Mouse (Mus musculus): Measurements from ENCODE around the gene Rad23a. TPM values are rescaled to one million over a fixed set of nuclear protein-coding genes. Genes with fewer than 3 reads are reported as not detected.

Gene Rad23a
- polyA plus RNA-seq, 1 experiment, result 338 TPM

DNA sequence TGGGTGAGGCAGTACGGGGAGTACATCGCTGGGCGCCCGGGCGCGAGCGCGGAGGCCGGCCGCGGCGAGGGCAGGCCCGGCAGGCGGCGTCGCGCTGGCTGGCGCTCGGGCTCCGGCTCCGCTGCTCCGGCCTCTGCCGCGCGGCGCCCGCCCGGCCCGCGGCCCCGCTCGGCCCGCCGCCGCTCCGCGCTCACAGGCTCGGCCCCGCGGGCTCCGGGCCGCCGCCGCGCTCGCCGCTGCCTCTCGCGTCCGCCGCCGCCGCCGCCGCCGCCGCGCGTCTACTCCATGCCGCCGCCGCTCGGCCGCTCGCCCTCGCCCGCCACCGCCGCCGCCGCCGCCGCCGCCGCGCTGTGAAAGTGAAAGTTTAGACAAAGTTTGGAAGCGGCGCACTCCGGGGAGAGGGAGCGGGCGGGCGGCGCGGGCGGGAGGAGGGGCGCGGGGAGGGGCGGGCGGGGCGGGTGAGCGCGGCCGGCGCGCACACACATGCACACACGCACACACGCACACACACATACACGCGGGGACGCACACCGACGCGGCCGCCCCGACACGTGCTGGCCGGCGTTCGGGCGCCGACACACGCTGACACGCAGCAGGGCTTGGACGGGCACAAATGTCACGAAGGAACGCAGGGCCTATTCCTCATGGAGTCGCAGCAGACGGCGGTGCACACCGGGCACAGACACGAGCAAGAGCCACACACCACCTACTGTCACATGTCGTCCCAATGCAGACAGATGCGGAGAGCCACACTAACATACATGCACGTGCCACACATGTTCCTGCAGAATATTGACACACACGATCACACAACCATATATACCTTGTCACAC, 40.2 kb downstream of the Rad23a start, which contains the start of gene Nfix:
Gene Nfix (minus strand): TSS at position 346 of the 833 bp plus-strand sequence.
- no peaks in the 10 kb centered on the region for H3K9me3 ChIP-seq
- H3K27me3 ChIP-seq (replicated peaks), result peaks cover 84% of the 10 kb centered on the region
- H3K4me3 ChIP-seq (replicated peaks), result peak within 1 kb of the TSS; percentile 97
- TF ChIP-seq FLI1 (IDR thresholded peaks at IDR 0.05; ENCODE audit: low read length) (no peak), GATA1 (IDR thresholded peaks at IDR 0.05; ENCODE audit: borderline replicate concordance, low read length) (no peak)
- peaks cover 39% of the 10 kb centered on the region for H3K4me1 ChIP-seq
- peaks cover 8% of the 10 kb centered on the region for H3K36me3 ChIP-seq (replicated peaks; ENCODE audit: low read length)

DNA sequence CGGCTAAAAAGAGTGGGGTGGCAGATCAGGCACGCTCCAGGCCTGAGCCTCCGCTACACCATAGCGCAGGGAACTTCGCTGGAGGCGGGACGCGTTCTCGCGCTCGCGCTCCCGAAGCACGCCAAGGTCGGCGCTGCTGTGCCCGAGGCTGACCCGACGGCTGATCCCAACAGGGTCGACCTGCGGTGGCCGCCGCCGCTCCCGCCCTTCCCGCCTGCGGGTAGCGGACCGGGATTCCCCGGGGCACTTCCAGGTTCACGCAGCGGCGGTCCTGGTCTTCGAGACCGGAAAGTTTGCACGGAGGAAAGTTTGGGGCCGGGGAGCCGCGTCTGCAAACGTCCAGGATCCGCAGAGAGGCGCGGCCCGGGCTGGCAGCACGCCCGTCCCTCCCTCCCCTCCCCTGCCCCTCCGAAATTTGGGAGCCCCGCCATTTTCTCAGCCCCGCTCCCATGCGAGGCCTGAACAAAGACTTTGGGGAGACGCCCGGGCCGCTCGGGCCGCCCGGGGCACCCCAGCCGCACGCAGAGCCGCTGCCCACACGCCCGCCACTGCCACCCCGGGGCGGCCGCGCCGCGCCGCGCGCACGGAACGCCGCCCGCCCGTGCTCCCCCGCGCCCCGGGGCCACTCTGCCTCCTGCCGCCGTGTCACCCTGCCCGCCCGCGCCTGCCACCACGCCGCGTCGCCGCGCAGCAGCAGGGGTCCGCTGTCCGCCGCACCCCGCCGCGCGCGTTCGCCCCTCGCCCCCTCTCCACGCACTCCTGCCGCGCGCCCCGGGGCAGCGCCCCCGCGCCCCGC, 41.1 kb downstream of the Rad23a start:
- TF ChIP-seq GATA1 (IDR thresholded peaks at IDR 0.05; ENCODE audit: borderline replicate concordance, low read length), result no peak
- no peak for TF ChIP-seq FLI1 (IDR thresholded peaks at IDR 0.05; ENCODE audit: low read length)
- peaks cover 8% of the 10 kb centered on the region for H3K36me3 ChIP-seq (replicated peaks; ENCODE audit: low read length)
- peaks cover 83% of the 10 kb centered on the region for H3K27me3 ChIP-seq (replicated peaks)
- peak overlapping the region; percentile 97 for H3K4me3 ChIP-seq (replicated peaks)
- H3K4me1 ChIP-seq, result peaks cover 45% of the 10 kb centered on the region
- H3K9me3 ChIP-seq, result no peaks in the 10 kb centered on the region

DNA sequence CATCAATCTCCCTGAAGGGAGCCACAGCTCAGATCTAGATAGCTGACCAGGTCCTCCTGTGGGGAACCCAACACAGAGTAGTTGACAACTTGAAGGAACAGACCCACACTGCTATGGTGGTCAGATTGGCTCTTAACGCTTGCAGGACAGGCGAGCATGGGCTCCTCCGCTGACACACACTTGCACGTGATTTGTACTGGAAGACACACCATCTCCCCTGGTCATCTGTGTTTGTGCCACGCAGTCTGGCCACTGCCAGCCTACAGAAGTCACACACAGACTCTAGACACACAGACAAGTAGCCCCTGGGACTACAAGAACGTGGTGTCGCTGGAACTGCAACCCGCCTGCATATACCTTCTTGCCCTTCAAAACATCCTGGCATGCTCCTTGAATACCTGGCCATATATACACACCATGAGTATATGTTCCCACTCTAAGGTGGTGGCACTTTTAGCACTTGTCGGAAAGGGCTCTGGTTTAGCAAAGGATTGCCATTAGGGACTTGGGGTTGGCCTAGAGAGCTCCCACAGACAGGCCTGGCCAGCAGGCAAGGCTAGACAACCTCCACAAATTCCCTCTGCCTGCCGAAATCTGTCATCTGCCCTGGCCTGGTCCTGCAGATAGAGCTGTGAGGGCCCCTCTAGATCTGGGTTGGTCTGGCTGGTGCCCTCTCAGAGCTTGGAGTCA, 41.9 kb downstream of the Rad23a start:
- TF ChIP-seq FLI1 (IDR thresholded peaks at IDR 0.05; ENCODE audit: low read length), result no peak
- TF ChIP-seq GATA1 (IDR thresholded peaks at IDR 0.05; ENCODE audit: borderline replicate concordance, low read length), result no peak
- Histone ChIP-seq H3K9me3 (no peaks in the 10 kb centered on the region), H3K27me3 (replicated peaks) (peaks cover 82% of the 10 kb centered on the region)

DNA sequence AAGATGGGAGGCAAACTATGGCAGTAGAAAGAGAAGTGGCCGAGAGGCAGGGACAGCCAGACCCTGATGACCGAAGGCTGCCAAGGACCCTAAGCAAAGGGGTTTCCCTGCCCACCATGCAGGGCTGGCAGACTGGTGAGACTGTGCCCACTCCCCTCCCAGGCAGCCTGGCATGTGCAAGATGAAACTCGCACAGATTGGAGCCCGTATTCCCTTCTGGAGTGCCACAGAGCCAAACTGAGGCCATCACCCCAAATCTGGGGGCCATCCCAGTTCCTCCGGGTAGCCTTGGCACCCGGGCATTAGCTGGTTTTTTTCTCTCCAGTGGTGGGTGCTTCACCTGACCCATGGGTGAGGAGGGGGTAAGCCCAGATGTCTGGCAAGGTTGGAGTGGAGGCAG, 42.5 kb downstream of the Rad23a start:
- H3K4me3 ChIP-seq (replicated peaks), result no peak overlapping the region
- H3K4me1 ChIP-seq, result peaks cover 54% of the 10 kb centered on the region
- H3K27me3 ChIP-seq (replicated peaks), result peaks cover 81% of the 10 kb centered on the region
- peaks cover 8% of the 10 kb centered on the region for H3K36me3 ChIP-seq (replicated peaks; ENCODE audit: low read length)
- no peaks in the 10 kb centered on the region for H3K9me3 ChIP-seq
- TF ChIP-seq GATA1 (IDR thresholded peaks at IDR 0.05; ENCODE audit: borderline replicate concordance, low read length) (no peak), FLI1 (IDR thresholded peaks at IDR 0.05; ENCODE audit: low read length) (no peak)

More for the DNA sequence above, 41.9 kb downstream of the Rad23a start:
- peaks cover 50% of the 10 kb centered on the region for H3K4me1 ChIP-seq
- H3K36me3 ChIP-seq (replicated peaks; ENCODE audit: low read length), result peaks cover 8% of the 10 kb centered on the region
- H3K4me3 ChIP-seq (replicated peaks), result peak overlapping the region; percentile 97

DNA sequence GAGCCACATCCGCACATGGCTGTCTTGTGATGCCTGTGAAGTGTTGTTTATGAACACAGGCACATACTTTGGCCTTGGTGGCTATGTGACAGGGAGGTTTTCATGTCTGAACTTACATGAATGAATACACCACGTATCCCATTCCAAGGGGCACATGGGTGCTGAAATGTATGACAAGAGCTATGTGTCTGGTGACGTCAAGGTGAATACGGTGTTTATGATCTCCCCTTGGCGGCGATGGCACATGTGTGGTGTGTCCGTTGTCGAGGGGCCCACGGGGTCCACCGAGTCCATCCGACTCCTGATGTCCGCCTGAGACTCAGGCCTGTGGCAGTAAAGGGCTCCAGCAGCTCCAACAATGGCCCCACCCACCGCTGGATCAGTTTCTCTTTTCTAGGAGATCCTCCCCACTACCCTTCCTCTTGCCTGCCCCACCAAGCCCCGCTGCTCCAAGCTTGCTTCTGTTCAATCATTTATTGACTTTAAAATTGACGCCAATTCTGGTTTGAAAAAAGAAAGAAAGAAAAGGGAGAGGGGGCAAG, 43.1 kb downstream of the Rad23a start:
- no peak for TF ChIP-seq GATA1 (IDR thresholded peaks at IDR 0.05; ENCODE audit: borderline replicate concordance, low read length)
- no peak for TF ChIP-seq FLI1 (IDR thresholded peaks at IDR 0.05; ENCODE audit: low read length)
- Histone ChIP-seq H3K9me3 (no peaks in the 10 kb centered on the region), H3K4me1 (peaks cover 59% of the 10 kb centered on the region), H3K4me3 (replicated peaks) (no peak overlapping the region), H3K27me3 (replicated peaks) (peaks cover 80% of the 10 kb centered on the region), H3K36me3 (replicated peaks; ENCODE audit: low read length) (peaks cover 8% of the 10 kb centered on the region)

DNA sequence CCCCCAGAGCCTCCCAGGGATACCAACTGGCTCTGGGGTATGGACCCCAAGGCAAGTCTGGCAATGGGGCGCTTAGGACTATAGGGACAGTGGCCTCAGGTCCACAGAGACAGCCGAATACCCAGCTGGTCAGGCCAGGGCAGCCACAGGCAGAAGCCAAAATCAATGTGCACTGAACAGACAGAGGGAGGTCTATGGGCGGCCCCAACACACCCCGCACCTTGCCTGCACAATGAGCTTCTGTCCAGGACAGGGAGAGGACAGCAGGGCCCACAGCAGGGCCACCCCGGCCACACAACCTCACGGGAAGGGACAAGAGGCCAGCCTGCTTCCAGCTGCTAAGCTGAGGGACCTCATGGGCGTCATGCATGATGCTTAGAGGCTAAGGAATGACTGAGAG, 46.0 kb downstream of the Rad23a start:
- no peak overlapping the region for H3K4me3 ChIP-seq (replicated peaks)
- no peak for TF ChIP-seq GATA1 (IDR thresholded peaks at IDR 0.05; ENCODE audit: borderline replicate concordance, low read length)
- TF ChIP-seq FLI1 (IDR thresholded peaks at IDR 0.05; ENCODE audit: low read length), result no peak
- peaks cover 72% of the 10 kb centered on the region for H3K27me3 ChIP-seq (replicated peaks)
- H3K4me1 ChIP-seq, result peaks cover 62% of the 10 kb centered on the region
- peaks cover 8% of the 10 kb centered on the region for H3K36me3 ChIP-seq (replicated peaks; ENCODE audit: low read length)
- H3K9me3 ChIP-seq, result no peaks in the 10 kb centered on the region

DNA sequence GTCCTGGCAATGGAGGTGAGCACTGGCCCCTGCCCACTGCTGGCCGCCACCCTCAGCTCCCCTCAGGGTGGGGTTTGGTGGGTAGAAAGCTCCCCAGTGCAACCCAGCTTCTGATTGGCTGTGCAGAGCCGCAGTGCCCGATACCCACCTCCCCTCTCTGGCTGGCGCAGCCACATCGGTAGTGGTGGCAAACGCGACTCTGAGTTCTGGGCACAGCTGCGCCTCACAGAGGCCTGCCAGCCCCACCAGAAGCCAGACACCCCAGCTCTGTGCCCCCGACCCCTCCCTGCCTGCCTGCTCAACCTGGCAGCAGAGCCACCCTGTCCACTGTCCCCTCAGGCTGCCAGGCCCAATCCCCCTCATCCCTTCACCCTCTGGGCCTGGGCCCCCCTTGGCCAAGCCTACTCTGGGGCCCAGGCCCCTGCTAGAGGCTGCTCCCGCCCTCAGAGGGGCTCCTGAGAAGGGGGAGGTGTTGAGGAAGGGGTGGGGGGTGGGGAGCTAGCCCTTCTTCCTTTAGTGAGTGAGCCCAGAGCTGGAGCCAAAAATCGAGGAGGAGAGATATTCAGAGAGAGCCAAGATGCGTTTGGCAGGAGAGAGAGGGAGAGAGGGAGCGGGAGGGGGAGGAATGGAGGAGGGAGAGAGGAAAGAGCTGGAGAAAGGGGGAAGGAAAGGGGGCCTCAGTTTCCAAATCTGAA, 46.5 kb downstream of the Rad23a start:
- H3K36me3 ChIP-seq (replicated peaks; ENCODE audit: low read length), result peaks cover 8% of the 10 kb centered on the region
- no peak overlapping the region for H3K4me3 ChIP-seq (replicated peaks)
- H3K27me3 ChIP-seq (replicated peaks), result peaks cover 72% of the 10 kb centered on the region
- H3K9me3 ChIP-seq, result no peaks in the 10 kb centered on the region
- peaks cover 64% of the 10 kb centered on the region for H3K4me1 ChIP-seq
- no peak for TF ChIP-seq GATA1 (IDR thresholded peaks at IDR 0.05; ENCODE audit: borderline replicate concordance, low read length)
- TF ChIP-seq FLI1 (IDR thresholded peaks at IDR 0.05; ENCODE audit: low read length), result no peak

DNA sequence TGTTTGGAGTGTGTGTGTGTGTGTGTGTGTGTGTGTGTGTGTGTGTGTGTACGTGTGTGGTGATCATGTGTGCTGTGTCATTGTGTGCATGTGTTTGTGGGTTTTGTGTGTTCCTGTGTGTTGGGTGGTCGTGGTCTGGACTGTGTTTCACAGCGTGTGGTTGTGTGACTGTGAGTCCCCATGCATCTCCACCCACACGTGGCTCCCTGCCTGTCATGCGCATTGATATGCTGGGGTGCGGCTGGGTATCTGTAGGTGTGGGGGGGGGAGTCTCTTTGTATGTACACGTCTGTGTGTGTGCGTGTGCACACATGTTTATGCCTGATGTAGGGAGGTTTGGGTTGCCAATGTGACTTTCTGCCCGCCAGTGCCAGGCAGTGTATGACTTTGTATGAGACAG, 47.3 kb downstream of the Rad23a start:
- no peaks in the 10 kb centered on the region for H3K9me3 ChIP-seq
- peaks cover 8% of the 10 kb centered on the region for H3K36me3 ChIP-seq (replicated peaks; ENCODE audit: low read length)
- peaks cover 72% of the 10 kb centered on the region for H3K27me3 ChIP-seq (replicated peaks)
- TF ChIP-seq FLI1 (IDR thresholded peaks at IDR 0.05; ENCODE audit: low read length) (no peak), GATA1 (IDR thresholded peaks at IDR 0.05; ENCODE audit: borderline replicate concordance, low read length) (no peak)
- H3K4me3 ChIP-seq (replicated peaks), result no peak overlapping the region
- H3K4me1 ChIP-seq, result peaks cover 61% of the 10 kb centered on the region
